Mouse (Mus musculus): ENCODE measurements at regions not wholly inside any gene's neighbourhood (a gene's known extent, or its start where the extent isn't known, plus 50 kb on each side); places are given as distances from the start of the nearest gene placed in this dataset.

- no peak for TF ChIP-seq POLR2A (IDR thresholded peaks at IDR 0.05; ENCODE audit: insufficient read depth, low read depth, low read length)
- no peak for TF ChIP-seq CTCF (IDR thresholded peaks at IDR 0.05; ENCODE audit: insufficient read depth, low read depth, low read length)
- 70% methylated on average over 8 of the region's 8 CpGs for WGBS
- Histone ChIP-seq H3K4me1 (ENCODE audit: control insufficient read depth, insufficient read depth, low read length) (no peaks in the 10 kb centered on the region), H3K27ac (ENCODE audit: insufficient read depth, low read depth, low read length) (no peak overlapping the region), H3K4me3 (ENCODE audit: insufficient read depth, low read depth, low read length) (no peak overlapping the region)
Observed at GRCm38 (mm10) chr12:26152992-26153391, 262.1 kb downstream of the Rnf144a start.

GRCm38 (mm10) chr12:26146336-26146735, 268.7 kb downstream of the Rnf144a start:
- TF ChIP-seq POLR2A (IDR thresholded peaks at IDR 0.05; ENCODE audit: insufficient read depth, low read depth, low read length) (no peak), CTCF (IDR thresholded peaks at IDR 0.05; ENCODE audit: insufficient read depth, low read depth, low read length) (no peak)
- Histone ChIP-seq H3K4me1 (ENCODE audit: control insufficient read depth, insufficient read depth, low read length) (no peaks in the 10 kb centered on the region), H3K27ac (ENCODE audit: insufficient read depth, low read depth, low read length) (no peak overlapping the region), H3K4me3 (ENCODE audit: insufficient read depth, low read depth, low read length) (no peak overlapping the region)
- WGBS = 73% methylated on average over 3 of the region's 3 CpGs

GRCm38 (mm10) chr12:26145085-26145714, 269.9 kb downstream of the Rnf144a start:
- H3K4me1 ChIP-seq (ENCODE audit: control insufficient read depth, insufficient read depth, low read length) = no peaks in the 10 kb centered on the region
- H3K27ac ChIP-seq (ENCODE audit: insufficient read depth, low read depth, low read length) = no peak overlapping the region
- WGBS = 49% methylated on average over 6 of the region's 6 CpGs
- TF ChIP-seq CTCF (IDR thresholded peaks at IDR 0.05; ENCODE audit: insufficient read depth, low read depth, low read length) (no peak), POLR2A (IDR thresholded peaks at IDR 0.05; ENCODE audit: insufficient read depth, low read depth, low read length) (no peak)
- H3K4me3 ChIP-seq (ENCODE audit: insufficient read depth, low read depth, low read length) = no peak overlapping the region

- TF ChIP-seq POLR2A (IDR thresholded peaks at IDR 0.05; ENCODE audit: insufficient read depth, low read depth, low read length) (no peak), CTCF (IDR thresholded peaks at IDR 0.05; ENCODE audit: insufficient read depth, low read depth, low read length) (no peak)
- no peak overlapping the region for H3K27ac ChIP-seq (ENCODE audit: insufficient read depth, low read depth, low read length)
- WGBS = 67% methylated on average over 3 of the region's 3 CpGs
- H3K4me1 ChIP-seq (ENCODE audit: control insufficient read depth, insufficient read depth, low read length) = no peaks in the 10 kb centered on the region
- no peak overlapping the region for H3K4me3 ChIP-seq (ENCODE audit: insufficient read depth, low read depth, low read length)
Observed at GRCm38 (mm10) chr12:26144616-26145015, 270.4 kb downstream of the Rnf144a start.

GRCm38 (mm10) chr12:26143411-26143810, 271.6 kb downstream of the Rnf144a start:
- Histone ChIP-seq H3K27ac (ENCODE audit: insufficient read depth, low read depth, low read length) (no peak overlapping the region), H3K4me1 (ENCODE audit: control insufficient read depth, insufficient read depth, low read length) (no peaks in the 10 kb centered on the region), H3K4me3 (ENCODE audit: insufficient read depth, low read depth, low read length) (no peak overlapping the region)
- TF ChIP-seq CTCF (IDR thresholded peaks at IDR 0.05; ENCODE audit: insufficient read depth, low read depth, low read length) (no peak), POLR2A (IDR thresholded peaks at IDR 0.05; ENCODE audit: insufficient read depth, low read depth, low read length) (no peak)
- 67% methylated on average over 6 of the region's 6 CpGs for WGBS

GRCm38 (mm10) chr12:26130811-26131210, 284.2 kb downstream of the Rnf144a start:
- 83% methylated on average over 8 of the region's 8 CpGs for whole genome bisulfite sequencing

GRCm38 (mm10) chr12:26130011-26130410, 285.0 kb downstream of the Rnf144a start:
- 91% methylated on average over 3 of the region's 3 CpGs for WGBS
- TF ChIP-seq CTCF (IDR thresholded peaks at IDR 0.05; ENCODE audit: insufficient read depth, low read depth, low read length) (no peak), POLR2A (IDR thresholded peaks at IDR 0.05; ENCODE audit: insufficient read depth, low read depth, low read length) (no peak)

More at GRCm38 (mm10) chr12:26130811-26131210, 284.2 kb downstream of the Rnf144a start:
- H3K4me1 ChIP-seq (ENCODE audit: control insufficient read depth, insufficient read depth, low read length) = no peaks in the 10 kb centered on the region; the same call in 1 of the 2 replicates
- H3K27ac ChIP-seq (ENCODE audit: insufficient read depth, low read depth, low read length) = no peak overlapping the region
- no peak for TF ChIP-seq CTCF (IDR thresholded peaks at IDR 0.05; ENCODE audit: insufficient read depth, low read depth, low read length)
- TF ChIP-seq POLR2A (IDR thresholded peaks at IDR 0.05; ENCODE audit: insufficient read depth, low read depth, low read length) = no peak
- no peak overlapping the region for H3K4me3 ChIP-seq (ENCODE audit: insufficient read depth, low read depth, low read length)

GRCm38 (mm10) chr12:26129511-26129910, 285.5 kb downstream of the Rnf144a start:
- 72% methylated on average over 4 of the region's 4 CpGs for WGBS
- no peak for TF ChIP-seq POLR2A (IDR thresholded peaks at IDR 0.05; ENCODE audit: insufficient read depth, low read depth, low read length)
- TF ChIP-seq CTCF (IDR thresholded peaks at IDR 0.05; ENCODE audit: insufficient read depth, low read depth, low read length) = no peak
- Histone ChIP-seq H3K27ac (ENCODE audit: insufficient read depth, low read depth, low read length) (no peak overlapping the region), H3K4me1 (ENCODE audit: control insufficient read depth, insufficient read depth, low read length) (no peaks in the 10 kb centered on the region; the same call in 1 of the 2 replicates), H3K4me3 (ENCODE audit: insufficient read depth, low read depth, low read length) (no peak overlapping the region)

More at GRCm38 (mm10) chr12:26130011-26130410, 285.0 kb downstream of the Rnf144a start:
- no peak overlapping the region for H3K4me3 ChIP-seq (ENCODE audit: insufficient read depth, low read depth, low read length)
- H3K27ac ChIP-seq (ENCODE audit: insufficient read depth, low read depth, low read length) = no peak overlapping the region
- no peaks in the 10 kb centered on the region; the same call in 1 of the 2 replicates for H3K4me1 ChIP-seq (ENCODE audit: control insufficient read depth, insufficient read depth, low read length)

- Histone ChIP-seq H3K27ac (ENCODE audit: insufficient read depth, low read depth, low read length) (no peak overlapping the region), H3K4me3 (ENCODE audit: insufficient read depth, low read depth, low read length) (no peak overlapping the region), H3K4me1 (ENCODE audit: control insufficient read depth, insufficient read depth, low read length) (no peaks in the 10 kb centered on the region; the same call in 1 of the 2 replicates)
- no peak for TF ChIP-seq POLR2A (IDR thresholded peaks at IDR 0.05; ENCODE audit: insufficient read depth, low read depth, low read length)
- no peak for TF ChIP-seq CTCF (IDR thresholded peaks at IDR 0.05; ENCODE audit: insufficient read depth, low read depth, low read length)
Observed at GRCm38 (mm10) chr12:26128851-26129250, 286.2 kb downstream of the Rnf144a start.
